Mouse (Mus musculus): ENCODE measurements around the gene Apol10b. TPM values are rescaled to one million over a fixed set of nuclear protein-coding genes. Genes with fewer than 3 reads are reported as not detected.

The Apol10b gene
- 0.28 and 0.31 TPM in 2 replicates for polyA plus RNA-seq (2012; rRNA removed)

GRCm38 (mm10) chr15:77595961-77596360, at the start of gene Apol10b:
Gene Apol10b (minus strand): TSS chr15:77596125.

DNA sequence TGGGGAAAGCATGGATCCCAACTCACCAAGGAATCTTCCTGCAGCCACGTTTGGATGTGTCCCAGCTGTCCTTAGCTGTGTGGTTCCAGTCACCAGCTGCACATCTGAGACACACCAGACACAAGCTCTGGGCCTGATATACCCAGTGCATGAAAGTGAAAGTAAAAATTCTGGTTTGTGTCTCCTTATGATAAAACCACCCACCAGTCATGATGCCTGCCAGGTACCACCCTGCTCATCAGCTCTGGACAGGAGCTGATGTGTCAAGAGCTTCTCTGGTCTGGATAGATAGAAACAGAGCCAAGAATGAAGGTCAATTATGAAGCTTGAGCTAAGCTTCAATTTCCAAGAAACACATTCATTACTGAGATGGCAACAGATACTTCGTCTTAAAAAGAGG, 47.3 kb upstream of the Apol10b start, which contains the start of gene Apol11b:
Gene Apol11b, minus strand, starts transcription at position 111 of the 400 bp plus-strand sequence.

DNA sequence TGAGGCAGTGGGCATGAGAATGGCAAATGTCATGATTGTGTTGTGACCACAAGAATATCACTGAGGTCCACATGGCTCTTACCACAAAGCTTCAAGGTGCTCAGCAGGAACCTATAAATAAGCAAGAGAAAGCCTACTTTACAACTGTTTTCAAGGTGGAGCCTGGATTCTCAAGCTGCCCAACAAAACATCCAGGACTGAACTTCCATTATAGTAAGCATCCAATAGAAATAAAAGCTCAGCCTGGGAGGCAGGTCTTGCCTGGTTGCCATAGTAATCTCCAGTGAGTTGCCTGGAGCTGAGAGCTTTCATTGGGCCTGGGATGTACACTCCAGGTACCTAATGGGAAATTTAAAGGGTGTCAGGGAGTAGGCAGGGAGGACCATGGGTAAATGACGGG, 3.0 kb upstream of the Apol10b start, which contains the start of gene Gm36245:
Gene Gm36245, plus strand, starts transcription at position 301 of the 400 bp plus-strand sequence.

DNA sequence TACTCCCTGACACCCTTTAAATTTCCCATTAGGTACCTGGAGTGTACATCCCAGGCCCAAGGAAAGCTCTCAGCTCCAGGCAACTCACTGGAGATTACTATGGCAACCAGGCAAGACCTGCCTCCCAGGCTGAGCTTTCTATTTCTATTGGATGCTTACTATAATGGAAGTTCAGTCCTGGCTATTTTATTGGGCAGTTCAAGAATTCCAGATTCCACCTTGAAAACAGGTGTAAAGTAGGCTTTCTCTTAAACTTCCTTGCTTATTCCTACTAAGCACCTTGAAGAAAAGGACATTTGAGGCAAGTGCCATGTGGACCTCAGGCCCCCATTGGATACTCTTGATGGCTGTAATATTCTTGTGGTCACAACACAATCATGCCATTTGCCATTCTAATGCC, 34.1 kb downstream of the Apol10b start, which contains the start of gene 1700025B11Rik:
Gene 1700025B11Rik, minus strand, starts transcription at position 101 of the 400 bp plus-strand sequence.

Other genes with a start within 250 kb of the Apol10b start
- 0.79 and 1.0 TPM in 2 replicates for gene Apol7a, start 197.0 kb downstream of the Apol10b start, polyA plus RNA-seq (2012; rRNA removed)
- 4.2 TPM in 2 replicates for gene Apol9a, start 185.0 kb downstream of the Apol10b start, polyA plus RNA-seq (2012; rRNA removed)
- gene Apol7b, start 148.6 kb downstream of the Apol10b start, polyA plus RNA-seq (2012; rRNA removed) = 0.12 and 0.51 TPM in 2 replicates
- not detected in 2 replicates for gene Apol10a, start 119.1 kb downstream of the Apol10b start, polyA plus RNA-seq (2012; rRNA removed)
- 0.07 TPM in 1 of 2 replicates, not detected in the other for gene Apol11a, start 87.9 kb downstream of the Apol10b start, polyA plus RNA-seq (2012; rRNA removed)
- gene Apol7c, start 62.8 kb downstream of the Apol10b start, polyA plus RNA-seq (2012; rRNA removed) = 0.24 and 0.35 TPM in 2 replicates
- gene 1700025B11Rik, start 34.2 kb downstream of the Apol10b start, polyA plus RNA-seq (2012; rRNA removed) = not detected in 2 replicates
- not detected in 2 replicates for gene Gm36245, start 3.1 kb upstream of the Apol10b start, polyA plus RNA-seq (2012; rRNA removed)
- gene Apol11b, start 47.2 kb upstream of the Apol10b start, polyA plus RNA-seq (2012; rRNA removed) = not detected in 2 replicates
- 2.0 and 3.4 TPM in 2 replicates for gene Apol7e, start 102.7 kb upstream of the Apol10b start, polyA plus RNA-seq (2012; rRNA removed)
- 4.3 and 4.8 TPM in 2 replicates for gene Apol9b, start 132.9 kb upstream of the Apol10b start, polyA plus RNA-seq (2012; rRNA removed)
- gene Apol8, start 160.9 kb upstream of the Apol10b start, polyA plus RNA-seq (2012; rRNA removed) = 0.07 TPM in 1 of 2 replicates, not detected in the other
- 92.0 and 93.0 TPM in 2 replicates for gene Myh9, start 246.1 kb upstream of the Apol10b start, polyA plus RNA-seq (2012; rRNA removed)

All from ovary, adult 2 months (tissue).